Mouse (Mus musculus): ENCODE data around the gene Ehd1.

DNA sequence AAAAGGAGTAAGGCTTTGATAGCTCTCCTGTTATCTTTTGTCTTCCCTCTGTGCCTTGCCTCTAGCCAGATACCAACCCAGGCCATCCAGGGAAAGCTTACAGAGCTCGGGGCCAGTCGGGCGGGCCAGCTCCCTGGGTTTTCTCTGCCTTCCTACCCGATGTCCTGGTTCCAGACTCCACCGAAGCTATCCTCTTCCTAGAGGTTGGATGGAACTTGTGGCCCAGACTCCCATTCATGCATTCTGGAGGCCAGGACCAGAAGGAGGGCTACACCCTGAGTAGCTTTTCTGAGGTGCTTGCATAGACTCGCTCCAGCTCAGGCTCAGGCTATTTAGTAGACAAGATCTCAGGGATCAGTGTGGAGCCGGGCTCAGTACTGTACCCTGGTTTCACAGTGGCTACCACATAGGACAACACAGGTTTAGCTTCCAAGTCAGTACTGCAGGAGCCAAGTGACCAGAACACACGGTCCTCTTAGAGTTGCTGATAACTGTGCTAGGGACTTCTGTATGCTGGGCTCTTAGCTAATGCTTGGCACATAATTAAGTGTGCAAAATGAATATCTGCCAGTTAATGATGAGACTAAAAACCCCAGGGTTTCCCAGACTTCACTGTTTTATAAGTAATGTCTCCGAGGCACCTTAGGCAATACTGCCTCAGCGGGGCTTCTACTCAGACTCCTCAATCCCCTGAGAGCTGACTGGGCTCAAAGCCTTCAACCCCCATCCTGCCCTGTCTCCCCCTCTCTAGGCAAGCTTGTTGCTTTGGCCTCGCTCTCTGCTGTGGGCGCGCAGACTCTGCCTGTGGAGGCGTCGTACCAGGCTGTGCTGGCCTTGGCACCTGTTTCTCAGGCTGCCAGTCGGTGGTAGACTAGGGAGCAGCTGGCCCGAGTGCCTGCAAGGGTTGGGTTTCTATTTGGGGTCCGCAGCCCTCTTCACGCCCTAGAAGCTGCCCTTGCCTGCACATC lies 10.2 kb downstream of the Ehd1 start:
- TF ChIP-seq CTCF (IDR thresholded peaks at IDR 0.05; ENCODE audit: borderline replicate concordance, insufficient read depth, low read length) (no peak), POLR2A (IDR thresholded peaks at IDR 0.05; ENCODE audit: low read depth, low read length) (no peak)
